1 mouse cellular context compared by ENCODE assay signal in the genomic region with DNA sequence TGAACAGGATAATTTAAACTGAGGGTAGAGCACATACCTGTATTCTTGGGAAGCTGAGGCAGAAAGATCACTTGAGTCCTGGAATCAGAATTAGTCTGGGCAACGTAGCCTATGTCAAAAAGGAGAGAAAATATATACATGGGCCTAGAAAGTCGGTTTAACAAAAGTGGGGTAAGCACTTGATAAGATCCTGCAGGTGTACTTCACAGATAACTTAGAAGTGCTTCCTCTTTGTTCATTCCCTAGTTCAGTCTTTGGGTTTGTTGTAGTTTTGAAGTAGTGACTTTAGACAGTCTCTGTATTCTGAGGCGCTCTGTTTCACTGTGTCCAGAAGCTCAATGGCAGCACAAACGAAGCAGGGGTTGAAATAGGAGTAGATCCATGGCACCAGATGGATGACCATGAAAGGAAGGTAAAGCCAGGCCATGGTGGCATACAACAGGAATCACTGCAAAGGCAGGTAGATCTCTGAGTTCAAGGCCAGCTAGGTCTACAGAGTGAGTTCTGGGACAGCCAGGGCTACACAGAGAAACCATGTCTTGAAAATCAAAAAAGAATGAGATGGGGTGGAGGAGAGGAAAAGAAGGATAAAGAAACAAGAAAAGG.
TF ChIP-seq lines count a peak whose summit lies in the region.

No protein-coding gene starts in this region.

TF ChIP-seq in MEL, 35 proteins besides CTCF, POLR2A, EP300 and RAD21 (continued from another document):
- no peak for TF ChIP-seq USF1 (IDR thresholded peaks at IDR 0.05; ENCODE audit: low read depth, low read length)
